Mouse (Mus musculus) forebrain, embryonic 16.5 days (tissue): ENCODE measurements around the gene Fbxw7. TPM values are rescaled to one million over a fixed set of nuclear protein-coding genes. Genes with fewer than 3 reads are reported as not detected.

Source experiments
- ATAC-seq: fragments of 200-750 bp; cut with Nextera tagmentation; 2 replicates; pipeline ENCODE4 v1.8.0; 2017; ENCODE audit warnings: mild to moderate bottlenecking, moderate library complexity
- H3K27ac ChIP-seq: fragments of 300-500 bp; sonication (generic); 2 replicates; pipeline ENCODE4 v1.5.1; 2014; ENCODE audit warnings: low read length, control low read depth
- H3K27me3 ChIP-seq: fragments of 300-500 bp; sonication (generic); replicated peaks from 2 replicates; pipeline ENCODE4 v1.6.1; 2014; ENCODE audit warnings: low read length; ENCODE audit not compliant: control insufficient read depth, insufficient read depth
- H3K36me3 ChIP-seq: fragments of 300-500 bp; sonication (generic); 2 replicates; pipeline ENCODE4 v1.6.1; 2014; ENCODE audit not compliant: control insufficient read depth, insufficient read depth
- H3K4me1 ChIP-seq: fragments of 300-500 bp; sonication (generic); replicated peaks from 2 replicates; pipeline ENCODE4 v1.6.1; 2014; ENCODE audit warnings: low read length; ENCODE audit not compliant: control insufficient read depth, insufficient read depth
- H3K4me2 ChIP-seq: fragments of 300-500 bp; sonication (generic); 2 replicates; pipeline ENCODE4 v1.6.1; 2014; ENCODE audit warnings: mild to moderate bottlenecking, low read length, control low read depth
- H3K4me3 ChIP-seq: fragments of 300-500 bp; sonication (generic); replicated peaks from 2 replicates; pipeline ENCODE4 v1.5.1; 2014; ENCODE audit warnings: mild to moderate bottlenecking, low read length, control low read depth
- H3K9ac ChIP-seq: fragments of 300-500 bp; sonication (generic); replicated peaks from 2 replicates; pipeline ENCODE4 v1.6.1; 2014; ENCODE audit warnings: low read depth, low read length, control low read depth
- H3K9me3 ChIP-seq: fragments of 300-500 bp; sonication (generic); 2 replicates; pipeline ENCODE4 v1.6.1; 2016; ENCODE audit warnings: low read length; ENCODE audit not compliant: control insufficient read depth
- WGBS: fragments of 180-500 bp; shearing (Covaris S2); extraction: QIAGEN DNeasy Blood & Tissue Kit; methylation state at CpG from one replicate; pipeline ENCODE4 v1.1.7; 2014; 5-methylcytosine and 5-hydroxymethylcytosine counted together
- polyA plus RNA-seq: library from polyadenylated mRNA; unstranded; fragments of >200 nt; fragmentation: Nextera tagmentation; extraction: Ambion mirVana; gene quantifications from 2 replicates; pipeline ENCODE4 v1.2.1, GENCODE M21; 2015

Gene Fbxw7
- polyA plus RNA-seq, 1 experiment from 2014 or later = 35.7 TPM

DNA sequence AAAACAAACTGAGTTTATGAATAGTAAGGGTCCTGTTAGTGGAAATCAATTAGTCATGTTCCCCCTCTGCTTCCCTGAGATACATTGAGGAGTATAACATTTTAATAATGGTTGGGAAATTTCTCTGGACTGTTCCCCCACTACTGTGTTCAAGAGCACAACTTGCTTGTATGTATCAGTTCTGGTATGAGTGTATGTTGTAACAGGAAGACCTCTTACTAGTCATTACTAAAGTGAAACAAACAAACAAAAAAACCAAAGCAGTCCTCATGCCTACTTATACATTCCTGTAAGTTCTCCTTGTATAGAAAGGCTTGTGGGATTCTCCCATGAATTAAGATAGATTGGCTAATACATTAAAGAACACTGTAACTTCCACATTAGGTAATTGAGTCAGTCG, 131.3 kb downstream of the Fbxw7 start:
- Histone ChIP-seq H3K36me3 (no peaks in the 10 kb centered on the region), H3K27me3 (no peaks in the 10 kb centered on the region), H3K4me2 (no peak overlapping the region), H3K27ac (no peak overlapping the region), H3K9ac (no peak overlapping the region), H3K4me1 (no peaks in the 10 kb centered on the region), H3K4me3 (no peak overlapping the region), H3K9me3 (no peaks in the 10 kb centered on the region)
- 84% methylated on average over 1 of the region's 1 CpGs for WGBS
- ATAC-seq = no peak

DNA sequence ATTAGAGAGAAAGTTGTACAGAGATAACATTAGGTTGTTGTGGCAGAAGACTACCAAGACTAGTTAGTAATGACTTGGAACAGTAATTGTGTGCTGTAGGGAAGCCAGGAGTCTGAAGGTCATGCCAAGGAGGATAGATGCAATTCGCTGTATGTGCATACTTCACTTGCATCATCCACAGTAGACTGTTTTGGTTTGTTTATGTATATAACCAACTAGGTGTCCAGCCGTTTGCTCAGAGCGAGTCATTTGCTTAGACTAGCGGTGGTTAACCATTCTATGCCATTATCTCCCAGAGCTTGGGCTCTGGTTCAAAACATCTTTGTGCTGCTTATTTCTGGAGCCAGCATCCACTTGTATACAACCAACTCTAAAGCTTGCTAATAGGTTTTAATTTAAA, 134.3 kb downstream of the Fbxw7 start:
- Histone ChIP-seq H3K27ac (no peak overlapping the region), H3K9ac (no peak overlapping the region), H3K4me2 (no peak overlapping the region), H3K4me1 (0 out of 2 replicates have a peak, but pooled peaks cover 7% of the 10 kb centered on the region), H3K27me3 (no peaks in the 10 kb centered on the region), H3K4me3 (no peak overlapping the region), H3K9me3 (no peaks in the 10 kb centered on the region), H3K36me3 (no peaks in the 10 kb centered on the region)
- no peak for ATAC-seq
- WGBS = 81% methylated on average over 4 of the region's 4 CpGs

DNA sequence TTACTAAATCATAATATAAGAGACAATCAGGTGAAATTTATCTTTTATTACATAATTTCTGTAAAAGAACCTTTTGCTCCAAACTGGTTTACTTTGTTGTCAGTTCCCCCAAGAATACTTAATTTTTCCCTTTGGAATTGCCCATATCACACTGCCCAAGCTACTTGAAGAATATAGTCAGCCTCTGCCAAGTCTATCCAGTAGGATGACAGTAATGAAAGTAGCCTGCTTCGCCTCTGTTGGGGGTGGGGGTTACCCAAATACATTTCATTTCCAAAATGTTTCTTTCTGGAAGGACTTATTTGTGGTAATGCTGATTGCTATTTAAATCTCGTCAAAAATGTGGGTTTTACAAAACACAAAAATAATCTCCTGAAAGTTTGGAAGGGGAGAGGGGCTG, 136.6 kb downstream of the Fbxw7 start:
- H3K36me3 ChIP-seq = no peaks in the 10 kb centered on the region
- ATAC-seq = peak; percentile 60
- peak overlapping the region; percentile 57 for H3K4me3 ChIP-seq
- WGBS = 6% methylated on average over 2 of the region's 2 CpGs
- peaks cover 10% of the 10 kb centered on the region for H3K4me1 ChIP-seq
- H3K9ac ChIP-seq = peak overlapping the region; percentile 72
- no peaks in the 10 kb centered on the region for H3K9me3 ChIP-seq
- peak overlapping the region; percentile 59 for H3K4me2 ChIP-seq
- H3K27me3 ChIP-seq = no peaks in the 10 kb centered on the region
- H3K27ac ChIP-seq = peak overlapping the region; percentile 86

DNA sequence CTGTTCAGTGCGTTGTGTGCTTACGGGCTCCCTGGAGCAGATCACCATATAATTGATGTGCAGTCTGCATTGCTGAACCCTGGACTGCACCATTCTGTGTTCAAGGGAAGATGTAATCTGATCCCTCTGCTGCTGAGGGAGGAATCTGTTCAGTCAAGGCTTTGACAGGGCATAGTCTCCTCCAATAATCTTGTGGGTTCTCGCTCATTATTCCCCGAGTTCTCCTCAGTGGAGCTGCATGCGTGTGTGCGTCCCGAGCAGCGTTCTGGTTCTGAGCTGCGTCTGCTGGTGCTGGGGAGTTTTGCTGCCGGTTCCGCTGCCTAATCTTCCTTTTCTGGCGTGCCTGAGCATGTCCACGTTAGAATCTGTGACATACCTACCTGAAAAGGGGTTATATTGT, 137.1 kb downstream of the Fbxw7 start:
- Histone ChIP-seq H3K4me1 (peaks cover 12% of the 10 kb centered on the region), H3K27ac (peak overlapping the region; percentile 86), H3K4me2 (peak overlapping the region; percentile 59), H3K9ac (peak overlapping the region; percentile 72), H3K36me3 (no peaks in the 10 kb centered on the region), H3K27me3 (no peaks in the 10 kb centered on the region), H3K4me3 (peak overlapping the region; percentile 57), H3K9me3 (no peaks in the 10 kb centered on the region)
- 3% methylated on average over 13 of the region's 13 CpGs for WGBS
- ATAC-seq = peak; percentile 96

DNA sequence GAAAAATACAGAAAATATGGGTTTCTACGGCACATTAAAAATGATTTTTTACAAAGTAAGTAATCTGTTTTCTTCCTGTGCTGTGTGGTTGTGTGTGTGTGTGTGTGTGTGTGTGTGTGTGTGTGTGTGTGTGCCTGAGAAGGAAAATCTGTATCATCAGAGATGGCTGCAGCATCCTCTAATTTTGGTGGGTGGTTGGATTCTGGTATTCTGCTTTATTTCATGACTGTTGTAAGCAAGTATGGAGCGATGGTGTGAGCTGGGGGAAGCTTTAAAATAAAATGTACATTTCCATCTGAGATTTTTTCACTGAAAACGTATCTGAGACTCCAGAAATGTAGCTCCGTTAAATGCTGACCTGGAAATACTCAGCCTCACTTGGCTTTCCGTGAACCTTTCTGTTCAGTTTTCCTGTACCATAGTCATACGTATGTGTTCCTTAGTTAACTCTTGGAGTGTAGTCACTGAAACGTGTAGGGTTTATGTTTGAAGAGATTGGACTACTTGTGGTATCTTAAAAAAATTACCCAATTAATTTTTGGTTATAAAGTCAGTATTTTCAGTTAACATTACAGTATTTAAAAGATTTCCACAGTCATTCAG, 137.6 kb downstream of the Fbxw7 start:
- Histone ChIP-seq H3K9ac (peak overlapping the region; percentile 72), H3K27me3 (no peaks in the 10 kb centered on the region), H3K9me3 (no peaks in the 10 kb centered on the region), H3K36me3 (no peaks in the 10 kb centered on the region), H3K4me3 (peak overlapping the region; percentile 57), H3K4me2 (peak overlapping the region; percentile 59), H3K4me1 (peaks cover 12% of the 10 kb centered on the region), H3K27ac (peak overlapping the region; percentile 86)
- peak; percentile 34 for ATAC-seq
- 12% methylated on average over 7 of the region's 7 CpGs for WGBS

DNA sequence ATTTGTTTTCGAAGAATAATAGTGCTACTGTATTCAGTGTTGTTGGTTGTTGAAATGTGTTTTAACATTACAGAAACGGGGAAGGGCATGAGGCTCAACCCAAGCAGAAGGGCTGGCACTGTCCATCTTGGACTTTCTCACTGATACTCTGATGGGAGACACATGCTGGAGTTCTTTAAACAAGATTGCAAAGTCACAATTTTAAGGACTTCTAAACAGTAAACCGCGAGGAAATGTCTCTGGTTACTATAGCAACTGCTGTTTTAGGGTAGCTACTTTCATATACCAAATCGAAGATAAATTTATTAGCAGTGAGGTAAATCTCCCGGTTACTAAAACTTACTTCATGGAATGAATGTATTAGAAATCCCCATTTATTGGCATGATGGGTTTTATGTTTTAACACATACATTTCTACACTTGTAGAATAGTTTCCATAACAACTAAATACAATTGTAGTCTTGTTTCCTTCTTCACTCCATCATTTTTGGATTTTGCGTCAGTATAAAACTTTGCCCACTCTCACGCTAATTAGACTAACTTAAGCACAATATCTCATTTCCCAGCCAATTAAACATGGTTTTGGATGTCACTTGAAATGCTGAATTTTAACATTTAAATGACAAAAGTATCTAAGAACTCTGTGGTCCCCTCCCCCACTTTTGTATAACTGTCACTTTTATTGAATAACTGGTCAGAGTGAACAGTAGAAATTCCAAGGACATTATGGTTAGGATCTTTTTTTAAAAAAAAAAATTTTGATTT, 140.1 kb downstream of the Fbxw7 start:
- Histone ChIP-seq H3K9me3 (no peaks in the 10 kb centered on the region), H3K27ac (no peak overlapping the region), H3K4me3 (peak overlapping the region; percentile 32), H3K9ac (no peak overlapping the region), H3K27me3 (no peaks in the 10 kb centered on the region), H3K4me2 (peak overlapping the region; percentile 49), H3K36me3 (no peaks in the 10 kb centered on the region; the same call in 1 of the 2 replicates), H3K4me1 (peaks cover 12% of the 10 kb centered on the region)
- WGBS = 13% methylated on average over 8 of the region's 8 CpGs
- ATAC-seq = no peak

DNA sequence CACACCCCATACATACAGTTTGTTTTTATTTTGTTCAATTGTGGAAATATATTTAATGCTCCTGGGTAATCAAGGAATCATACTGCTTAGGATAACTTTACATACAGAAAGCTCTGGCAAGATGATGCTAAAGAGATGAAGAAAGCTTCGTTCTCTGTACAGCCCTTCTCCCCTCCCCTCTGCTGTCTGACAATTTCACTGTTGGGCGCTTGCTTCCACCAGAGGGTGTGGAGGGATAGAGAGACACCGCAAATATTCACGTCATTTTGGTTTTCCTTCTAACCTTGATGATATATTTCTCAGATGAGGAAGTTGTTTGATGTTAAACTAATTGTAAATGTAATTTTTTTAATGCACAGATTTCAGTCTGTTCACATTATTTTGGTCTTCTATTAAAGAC, 140.8 kb downstream of the Fbxw7 start:
- H3K4me1 ChIP-seq = peaks cover 12% of the 10 kb centered on the region
- ATAC-seq = no peak
- peak overlapping the region; percentile 34 for H3K4me2 ChIP-seq

DNA sequence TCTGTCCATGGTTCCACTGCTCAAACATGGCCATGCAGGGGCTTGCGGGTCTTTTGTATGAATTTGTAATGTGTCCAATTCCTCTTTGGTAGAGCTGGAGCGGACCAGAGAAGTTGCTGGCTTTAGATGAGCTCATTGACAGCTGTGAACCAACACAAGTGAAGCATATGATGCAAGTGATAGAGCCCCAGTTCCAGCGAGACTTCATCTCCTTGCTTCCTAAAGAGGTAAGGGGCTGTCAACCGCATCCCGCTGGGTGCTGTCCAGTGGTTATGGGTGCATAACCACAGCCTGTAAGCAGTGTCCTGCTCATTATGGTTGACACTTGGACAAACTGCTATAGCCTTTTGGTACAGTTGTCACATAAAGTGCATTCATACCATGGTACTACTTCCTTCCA, 150.1 kb downstream of the Fbxw7 start:
- no peak for ATAC-seq
- Histone ChIP-seq H3K27ac (no peak overlapping the region), H3K9me3 (no peaks in the 10 kb centered on the region), H3K9ac (no peak overlapping the region), H3K27me3 (no peaks in the 10 kb centered on the region), H3K4me3 (no peak overlapping the region), H3K4me2 (no peak overlapping the region), H3K36me3 (peaks cover 10% of the 10 kb centered on the region), H3K4me1 (no peaks in the 10 kb centered on the region)
- 82% methylated on average over 5 of the region's 5 CpGs for WGBS

More for the DNA sequence above, 140.8 kb downstream of the Fbxw7 start:
- 11% methylated on average over 4 of the region's 4 CpGs for WGBS
- no peak overlapping the region for H3K9ac ChIP-seq
- H3K27me3 ChIP-seq = no peaks in the 10 kb centered on the region
- H3K4me3 ChIP-seq = 0 out of 2 replicates have a peak overlapping the region, but pooled peaks have one; percentile 9
- no peaks in the 10 kb centered on the region for H3K9me3 ChIP-seq
- no peak overlapping the region for H3K27ac ChIP-seq
- no peaks in the 10 kb centered on the region; the same call in 1 of the 2 replicates for H3K36me3 ChIP-seq

DNA sequence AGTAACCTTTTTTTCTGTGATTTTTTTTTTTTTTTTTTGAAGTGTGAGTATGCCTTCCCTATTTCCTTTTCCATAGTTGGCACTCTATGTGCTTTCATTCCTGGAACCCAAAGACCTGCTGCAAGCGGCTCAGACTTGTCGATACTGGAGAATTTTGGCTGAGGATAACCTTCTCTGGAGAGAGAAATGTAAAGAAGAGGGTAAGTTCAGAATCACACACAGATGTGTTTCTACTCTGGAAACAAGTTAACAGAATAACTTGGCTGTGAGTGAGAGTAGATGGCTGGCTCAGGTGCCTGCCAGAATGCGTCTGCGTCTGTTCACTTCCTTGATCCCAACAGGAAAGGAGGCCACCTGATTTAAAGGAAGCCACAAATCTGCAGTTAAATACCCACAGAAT, 152.3 kb downstream of the Fbxw7 start:
- Histone ChIP-seq H3K4me3 (no peak overlapping the region), H3K27ac (no peak overlapping the region), H3K36me3 (peaks cover 15% of the 10 kb centered on the region), H3K27me3 (no peaks in the 10 kb centered on the region), H3K4me1 (no peaks in the 10 kb centered on the region), H3K9me3 (no peaks in the 10 kb centered on the region), H3K4me2 (no peak overlapping the region), H3K9ac (no peak overlapping the region)
- ATAC-seq = no peak
- 85% methylated on average over 4 of the region's 4 CpGs for WGBS
